8 mouse cellular contexts compared by ENCODE assay signal in the genomic region with DNA sequence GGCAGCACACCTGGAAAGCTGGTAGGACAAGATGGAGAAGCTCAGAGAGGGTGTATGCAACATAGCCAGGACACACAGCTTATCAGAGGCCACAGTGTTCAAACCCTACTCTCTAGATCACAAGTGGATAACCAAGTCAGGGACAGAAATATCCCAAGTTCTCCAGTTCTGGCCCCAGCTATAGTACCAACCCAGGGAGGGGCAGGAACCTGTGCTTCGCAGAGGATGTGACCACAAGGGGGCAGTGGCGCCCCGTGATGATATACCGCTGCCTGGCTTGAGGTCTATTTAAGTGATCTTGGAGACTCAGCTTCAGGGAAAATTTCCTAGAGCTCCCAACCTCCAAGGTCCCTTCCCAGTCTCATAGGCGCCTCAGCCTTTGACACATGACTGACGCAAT. TPM values are rescaled to one million over a fixed set of nuclear protein-coding genes. Genes with fewer than 3 reads are reported as not detected.
A peak's percentile ranks its signal among the peaks of the same experiment; 100 is the strongest.
DNase-seq lines count a peak whose midpoint lies in the region; ATAC-seq and TF ChIP-seq lines count a peak whose summit lies in the region.

No protein-coding gene starts in this region.

- H3K9ac ChIP-seq in hindbrain, postnatal 0 days (replicated peaks; ENCODE audit: low read length): no peak overlapping the region

- TF ChIP-seq CTCF in Patski (IDR thresholded peaks at IDR 0.05): peak; percentile 97
- TF ChIP-seq CTCF in hindbrain, postnatal 0 days (IDR thresholded peaks at IDR 0.05; ENCODE audit: low read depth): peak; percentile 93

- WGBS in hindbrain, postnatal 0 days: 9% methylated on average over 6 of the region's 6 CpGs

- no peaks in the 10 kb centered on the region for H3K36me3 ChIP-seq in hindbrain, postnatal 0 days (ENCODE audit: insufficient read depth, low read length)

- no peaks in the 10 kb centered on the region for H3K9me3 ChIP-seq in hindbrain, postnatal 0 days (ENCODE audit: low read length)

- H3K4me2 ChIP-seq in hindbrain, postnatal 0 days (ENCODE audit: low read depth, low read length): no peak overlapping the region

- H3K4me1 ChIP-seq in hindbrain, postnatal 0 days (ENCODE audit: insufficient read depth, low read length): no peaks in the 10 kb centered on the region

- no peak overlapping the region for H3K27ac ChIP-seq in hindbrain, postnatal 0 days

- in situ Hi-C loops in Patski (cut with MboI; ENCODE audit: low pct_unique_long_range_greater_than_20kb): loop anchor here (5.0 kb wide), 1 partner anchor 133 kb away; no protein-coding TSS in a partner anchor

- CTCF ChIA-PET in Patski (lab: Charles Lee): interaction anchor here (0.7 to 3.6 kb wide), 28 partner anchors 10 to 314 kb away, joined by 3 to 28 read pairs (median 4); no protein-coding TSS in a partner anchor

- POLR2A ChIA-PET in Patski (lab: Charles Lee): interaction anchor here (1.5 kb wide), 2 partner anchors 130 to 135 kb away, joined by 3 to 5 read pairs; no protein-coding TSS in a partner anchor

- H3K27me3 ChIP-seq in Patski: no peaks in the 10 kb centered on the region
- H3K27me3 ChIP-seq in hindbrain, postnatal 0 days (ENCODE audit: insufficient read depth, low read length): no peaks in the 10 kb centered on the region; the same call in 1 of the 2 replicates

- H3K4me3 ChIP-seq in hindbrain, postnatal 0 days (ENCODE audit: low read length): no peak overlapping the region

- DNase-seq in Patski (ENCODE audit: low read depth, low spot score): peak; percentile 43
- peak; percentile 52 for DNase-seq in cerebellum, adult 9-10 months
- DNase-seq in frontal cortex, adult 2 months (ENCODE audit: extremely low spot score in 1 of 2, low spot score in 1 of 2): peak; percentile 69 to 95
- peak; percentile 89 for DNase-seq in hindbrain, postnatal 0 days (ENCODE audit: low spot score)
- DNase-seq in left cerebral cortex, adult 18-20 months (ENCODE audit: low spot score in 2 of 2): peak; percentile 85 to 92
- DNase-seq in lung, postnatal 4 days: peak; percentile 85 to 89
- DNase-seq in right cerebral cortex, adult 2 months (ENCODE audit: low spot score in 2 of 2): peak; percentile 90 to 91
- peak; percentile 79 for DNase-seq in urinary bladder, adult 2 months (ENCODE audit: low spot score)

- ATAC-seq in Patski: peak; percentile 69
- peak; percentile 82 for ATAC-seq in hindbrain, postnatal 0 days

RNA-seq across cellular contexts. Expression of gene Saysd1, which starts 24.4 kb away (rescaled TPM):
- polyA plus RNA-seq in Patski (2021): 9.0 TPM
- 7.9 and 8.6 TPM in 2 replicates for polyA plus RNA-seq in frontal cortex, adult 2 months (2012; rRNA removed)
- 4.8 and 6.8 TPM in 2 replicates for total RNA-seq in hindbrain, postnatal 0 days (2014; rRNA removed)
- 9.8 and 11.4 TPM in 2 replicates for polyA plus RNA-seq in hindbrain, postnatal 0 days (2015; fragmentation: Nextera tagmentation; extraction: Ambion mirVana)
- 1 to 10 TPM; 4.1 to 4.3 TPM for total RNA-seq in left cerebral cortex, adult 18-20 months (2021)
- 6.9 and 7.9 TPM in 2 replicates for polyA plus RNA-seq in urinary bladder, adult 2 months (2012; rRNA removed)
